Mouse (Mus musculus) embryo, embryonic 10.5 days (tissue): Measurements from ENCODE around the gene Epb41l4b.

Experiments used
- DNase-seq: peaks from one replicate; pipeline ENCODE4 v3.0.0-alpha.2; 2015; ENCODE audit warnings: low spot score

The Epb41l4b gene

GRCm38 (mm10) chr4:56942567-56942966 is 200.7 kb downstream of the Epb41l4b start:
- DNase-seq = no peak
